Mouse (Mus musculus): ENCODE data around the gene Chat. TPM values are rescaled to one million over a fixed set of nuclear protein-coding genes. Genes with fewer than 3 reads are reported as not detected.

Chat gene
- polyA plus RNA-seq, 1 experiment from 2014 or later, result 0.17 TPM

DNA sequence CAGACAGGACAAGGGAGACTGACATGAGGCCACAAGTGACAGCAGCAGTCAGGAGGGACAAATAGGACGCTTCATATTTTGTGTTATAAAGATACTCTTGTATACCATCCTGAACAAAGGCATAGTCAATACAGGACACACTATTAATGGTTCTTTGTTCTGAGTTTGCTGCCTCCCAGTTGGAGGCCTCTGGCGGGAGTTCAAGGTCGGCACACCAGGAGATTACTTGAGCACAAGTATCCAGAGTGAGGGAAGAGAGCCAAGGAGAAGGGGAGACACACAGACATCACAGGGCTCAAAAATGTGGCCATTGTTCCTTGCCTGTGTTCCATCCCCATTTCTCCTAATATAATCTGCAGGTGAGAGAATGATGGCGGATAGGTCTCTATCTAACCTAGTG is 41.4 kb upstream of the Chat start:
- TF ChIP-seq CTCF (IDR thresholded peaks at IDR 0.05; ENCODE audit: low read depth) (no peak), EP300 (optimal IDR thresholded peaks at IDR 0.05) (no peak)
- Histone ChIP-seq H3K4me2 (replicated peaks; ENCODE audit: low read depth) (no peak overlapping the region), H3K9me3 (ENCODE audit: control insufficient read depth, low read length) (no peaks in the 10 kb centered on the region), H3K4me1 (replicated peaks; ENCODE audit: control insufficient read depth, insufficient read depth) (no peaks in the 10 kb centered on the region), H3K27ac (replicated peaks) (no peak overlapping the region), H3K4me3 (ENCODE audit: low read depth, low read length) (no peak overlapping the region), H3K9ac (ENCODE audit: low read length) (no peak overlapping the region), H3K36me3 (ENCODE audit: control insufficient read depth, insufficient read depth, low read length) (no peaks in the 10 kb centered on the region), H3K27me3 (ENCODE audit: control insufficient read depth, insufficient read depth, low read length) (no peaks in the 10 kb centered on the region)
- DNase-seq (ENCODE audit: low spot score), result no peak
- no peak for ATAC-seq (ENCODE audit: low FRiP score, low TSS enrichment)
- 85% methylated on average over 4 of the region's 4 CpGs for WGBS

DNA sequence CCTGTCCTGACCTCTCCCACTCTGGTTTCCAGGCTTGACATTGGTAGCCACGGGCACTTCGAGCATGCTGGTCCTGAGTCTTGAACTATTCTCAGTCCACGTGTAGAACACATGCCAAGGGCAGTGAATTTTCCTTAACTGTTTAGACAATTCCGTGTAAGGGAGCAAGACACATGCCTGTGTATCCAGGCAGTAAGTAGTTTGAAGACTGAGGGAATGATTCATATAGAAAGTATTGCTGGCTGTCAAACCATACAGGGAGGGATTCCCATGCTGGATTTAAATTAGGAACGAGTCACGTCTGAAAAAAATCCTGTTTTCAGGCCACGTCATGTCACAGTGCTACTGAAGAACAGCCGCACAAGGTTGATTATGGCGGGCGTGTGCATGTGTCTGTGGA is 40.5 kb upstream of the Chat start:
- Histone ChIP-seq H3K9me3 (ENCODE audit: control insufficient read depth, low read length) (no peaks in the 10 kb centered on the region), H3K27ac (replicated peaks) (no peak overlapping the region), H3K36me3 (ENCODE audit: control insufficient read depth, insufficient read depth, low read length) (no peaks in the 10 kb centered on the region), H3K9ac (ENCODE audit: low read length) (no peak overlapping the region), H3K4me2 (replicated peaks; ENCODE audit: low read depth) (no peak overlapping the region), H3K27me3 (ENCODE audit: control insufficient read depth, insufficient read depth, low read length) (no peaks in the 10 kb centered on the region), H3K4me1 (replicated peaks; ENCODE audit: control insufficient read depth, insufficient read depth) (no peaks in the 10 kb centered on the region), H3K4me3 (ENCODE audit: low read depth, low read length) (no peak overlapping the region)
- DNase-seq (ENCODE audit: low spot score) (no peak), ATAC-seq (ENCODE audit: low FRiP score, low TSS enrichment) (no peak)
- WGBS, result 76% methylated on average over 10 of the region's 10 CpGs
- TF ChIP-seq CTCF (IDR thresholded peaks at IDR 0.05; ENCODE audit: low read depth) (no peak), EP300 (optimal IDR thresholded peaks at IDR 0.05) (no peak)

DNA sequence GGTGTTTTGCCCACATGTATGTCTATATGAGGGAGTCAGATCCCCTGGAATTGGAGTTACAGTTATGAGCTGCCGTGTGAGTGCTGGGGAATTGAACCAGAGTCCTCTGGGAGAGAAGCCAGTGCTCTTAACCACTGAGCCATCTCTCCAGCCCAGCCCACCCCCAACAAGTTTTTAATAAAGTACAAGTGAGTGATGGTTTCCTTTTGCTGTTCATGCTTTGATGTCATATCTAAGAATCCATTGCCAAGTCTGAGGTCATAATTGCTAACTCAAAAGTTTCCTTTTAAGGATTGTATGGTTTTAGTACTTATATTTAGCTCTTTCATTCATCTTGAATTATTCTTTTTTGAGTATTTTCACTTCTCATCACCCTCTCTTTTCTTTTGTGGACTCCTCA is 38.1 kb upstream of the Chat start:
- H3K9ac ChIP-seq (ENCODE audit: low read length), result no peak overlapping the region
- no peaks in the 10 kb centered on the region for H3K9me3 ChIP-seq (ENCODE audit: control insufficient read depth, low read length)
- H3K36me3 ChIP-seq (ENCODE audit: control insufficient read depth, insufficient read depth, low read length), result no peaks in the 10 kb centered on the region
- no peak overlapping the region for H3K4me2 ChIP-seq (replicated peaks; ENCODE audit: low read depth)
- DNase-seq (ENCODE audit: low spot score) (no peak), ATAC-seq (ENCODE audit: low FRiP score, low TSS enrichment) (no peak)
- no peak for TF ChIP-seq EP300 (optimal IDR thresholded peaks at IDR 0.05)
- no peak for TF ChIP-seq CTCF (IDR thresholded peaks at IDR 0.05; ENCODE audit: low read depth)
- H3K27me3 ChIP-seq (ENCODE audit: control insufficient read depth, insufficient read depth, low read length), result no peaks in the 10 kb centered on the region
- H3K4me3 ChIP-seq (ENCODE audit: low read depth, low read length), result no peak overlapping the region
- H3K4me1 ChIP-seq (replicated peaks; ENCODE audit: control insufficient read depth, insufficient read depth), result no peaks in the 10 kb centered on the region
- no peak overlapping the region for H3K27ac ChIP-seq (replicated peaks)
- WGBS, result 67% methylated on average over 1 of the region's 1 CpGs

DNA sequence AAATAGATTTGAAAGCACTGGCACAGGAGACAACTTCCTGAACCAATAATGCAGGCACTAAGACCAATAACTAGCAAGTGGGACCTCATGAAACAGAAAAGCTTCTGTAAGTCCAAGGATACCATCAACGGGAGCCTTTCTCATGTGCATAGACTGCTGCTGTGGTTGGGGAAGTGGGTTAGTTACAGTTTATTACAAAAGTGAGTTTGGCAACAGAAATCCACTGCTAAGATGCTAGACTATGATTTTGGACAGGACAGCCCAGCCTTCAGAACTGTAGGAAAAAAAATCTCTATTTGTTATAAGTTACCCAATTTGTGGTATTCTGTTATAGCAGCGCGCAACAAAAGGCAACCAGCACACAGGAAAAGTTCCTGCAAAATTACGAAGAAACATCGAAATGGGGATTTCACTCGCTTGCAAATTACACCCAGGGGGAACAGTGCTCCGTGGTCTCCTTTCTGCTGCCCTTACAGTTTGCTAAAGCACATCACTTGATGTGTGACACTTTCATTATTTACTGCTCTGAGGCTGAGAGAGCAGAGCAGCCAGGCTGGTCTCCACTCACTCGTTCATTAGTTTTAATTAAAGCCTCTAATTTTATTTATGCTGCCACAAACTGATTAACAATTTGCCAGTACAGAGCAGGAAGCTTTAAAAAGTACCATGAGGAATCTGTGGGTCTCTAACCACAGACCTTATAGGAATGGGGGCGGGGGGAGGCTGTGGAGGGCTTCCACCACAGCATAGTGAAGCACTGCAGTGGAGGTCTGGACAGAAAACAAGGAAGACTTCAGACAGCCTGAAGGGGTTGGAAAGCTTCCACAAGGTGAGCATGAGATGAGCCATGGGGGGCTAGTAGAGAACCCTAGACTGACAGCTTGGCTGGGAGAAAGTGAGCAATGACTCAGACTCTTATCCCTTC is 37.2 kb upstream of the Chat start:
- Histone ChIP-seq H3K27me3 (ENCODE audit: control insufficient read depth, insufficient read depth, low read length) (no peaks in the 10 kb centered on the region), H3K4me3 (ENCODE audit: low read depth, low read length) (no peak overlapping the region), H3K36me3 (ENCODE audit: control insufficient read depth, insufficient read depth, low read length) (no peaks in the 10 kb centered on the region), H3K9me3 (ENCODE audit: control insufficient read depth, low read length) (no peaks in the 10 kb centered on the region), H3K27ac (replicated peaks) (no peak overlapping the region), H3K4me2 (replicated peaks; ENCODE audit: low read depth) (no peak overlapping the region), H3K9ac (ENCODE audit: low read length) (no peak overlapping the region), H3K4me1 (replicated peaks; ENCODE audit: control insufficient read depth, insufficient read depth) (no peaks in the 10 kb centered on the region)
- no peak for DNase-seq (ENCODE audit: low spot score)
- no peak for ATAC-seq (ENCODE audit: low FRiP score, low TSS enrichment)
- no peak for TF ChIP-seq EP300 (optimal IDR thresholded peaks at IDR 0.05)
- TF ChIP-seq CTCF (IDR thresholded peaks at IDR 0.05; ENCODE audit: low read depth), result no peak
- 76% methylated on average over 9 of the region's 9 CpGs for WGBS

DNA sequence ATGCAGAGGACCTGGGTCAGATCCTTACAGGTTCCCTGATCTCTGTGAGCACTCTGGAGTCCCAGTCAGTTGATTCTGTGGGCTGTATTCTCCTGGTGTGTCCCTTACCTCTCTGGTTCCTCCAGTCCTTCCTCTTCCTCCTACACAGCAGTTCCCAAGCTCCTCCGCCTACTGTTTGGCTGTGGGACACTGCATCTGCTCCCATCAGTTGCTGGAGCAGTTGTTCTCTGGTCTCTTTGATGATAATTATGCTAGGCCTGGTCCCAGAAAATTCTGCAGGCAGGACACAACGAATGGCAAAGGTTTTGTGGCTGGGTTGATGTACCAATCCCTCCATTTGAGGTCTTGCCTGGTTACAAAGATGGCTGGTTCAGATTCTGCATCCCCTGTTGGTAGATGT is 35.5 kb upstream of the Chat start:
- no peak for DNase-seq (ENCODE audit: low spot score)
- H3K4me2 ChIP-seq (replicated peaks; ENCODE audit: low read depth), result no peak overlapping the region
- H3K27me3 ChIP-seq (ENCODE audit: control insufficient read depth, insufficient read depth, low read length), result no peaks in the 10 kb centered on the region
- no peaks in the 10 kb centered on the region for H3K36me3 ChIP-seq (ENCODE audit: control insufficient read depth, insufficient read depth, low read length)
- TF ChIP-seq EP300 (optimal IDR thresholded peaks at IDR 0.05), result no peak
- TF ChIP-seq CTCF (IDR thresholded peaks at IDR 0.05; ENCODE audit: low read depth), result no peak
- ATAC-seq (ENCODE audit: low FRiP score, low TSS enrichment), result no peak
- H3K9me3 ChIP-seq (ENCODE audit: control insufficient read depth, low read length), result no peaks in the 10 kb centered on the region
- no peak overlapping the region for H3K9ac ChIP-seq (ENCODE audit: low read length)
- no peak overlapping the region for H3K4me3 ChIP-seq (ENCODE audit: low read depth, low read length)
- H3K4me1 ChIP-seq (replicated peaks; ENCODE audit: control insufficient read depth, insufficient read depth), result no peaks in the 10 kb centered on the region
- H3K27ac ChIP-seq (replicated peaks), result no peak overlapping the region
- 67% methylated on average over 2 of the region's 2 CpGs for WGBS

DNA sequence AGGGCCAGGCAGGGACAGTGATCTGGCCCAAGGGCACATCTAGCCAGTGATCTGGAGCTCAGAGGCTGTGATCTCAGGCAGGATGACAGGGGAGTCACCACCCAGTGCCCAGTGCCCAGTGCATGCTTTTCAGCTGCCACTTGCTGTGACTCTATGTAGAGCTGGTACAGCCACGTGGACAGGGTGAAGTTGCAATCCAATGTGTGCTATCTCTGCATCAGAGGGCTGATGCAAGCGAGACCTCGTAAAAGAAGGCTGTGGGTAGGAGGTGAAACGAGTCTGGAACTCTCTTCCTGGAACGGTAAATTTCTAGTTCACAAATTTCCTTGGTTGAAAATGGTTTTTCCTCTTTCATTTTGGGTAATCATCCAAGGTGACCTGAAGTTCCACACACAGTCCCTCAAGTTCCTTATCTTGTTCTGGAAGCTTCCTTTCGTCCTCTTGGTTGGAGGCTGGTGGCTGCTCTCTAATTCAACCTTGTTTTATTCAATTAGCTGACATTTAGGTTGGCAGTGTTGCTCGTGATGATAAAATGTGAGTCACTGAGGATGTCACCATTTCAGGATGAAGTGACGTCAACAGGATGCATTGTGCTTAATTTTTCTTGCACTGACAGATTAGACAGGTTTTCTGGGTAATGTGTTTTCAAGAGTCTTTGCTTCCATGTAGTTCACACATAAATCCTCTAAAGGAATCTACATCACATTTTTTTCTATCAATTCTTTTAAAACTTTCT is 30.5 kb upstream of the Chat start:
- no peak for DNase-seq (ENCODE audit: low spot score)
- Histone ChIP-seq H3K36me3 (ENCODE audit: control insufficient read depth, insufficient read depth, low read length) (no peaks in the 10 kb centered on the region), H3K27me3 (ENCODE audit: control insufficient read depth, insufficient read depth, low read length) (no peaks in the 10 kb centered on the region), H3K27ac (replicated peaks) (no peak overlapping the region), H3K4me1 (replicated peaks; ENCODE audit: control insufficient read depth, insufficient read depth) (no peaks in the 10 kb centered on the region), H3K4me3 (ENCODE audit: low read depth, low read length) (no peak overlapping the region), H3K4me2 (replicated peaks; ENCODE audit: low read depth) (no peak overlapping the region), H3K9ac (ENCODE audit: low read length) (no peak overlapping the region), H3K9me3 (ENCODE audit: control insufficient read depth, low read length) (no peaks in the 10 kb centered on the region)
- WGBS, result 69% methylated on average over 8 of the region's 8 CpGs
- TF ChIP-seq EP300 (optimal IDR thresholded peaks at IDR 0.05) (no peak), CTCF (IDR thresholded peaks at IDR 0.05; ENCODE audit: low read depth) (no peak)
- ATAC-seq (ENCODE audit: low FRiP score, low TSS enrichment), result no peak
